Mouse (Mus musculus) small intestine, adult 2 months (tissue): Measurements from ENCODE around the gene Poc5.

Experiments
- CTCF ChIP-seq: fragments of 200-500 bp; IDR thresholded peaks from 2 replicates; pipeline ENCODE4 v1.5.1; 2012; ENCODE audit warnings: low read depth, mild to moderate bottlenecking, control low read depth, inconsistent platforms, low read length, moderate library complexity, mixed read lengths; ENCODE audit not compliant: insufficient replicate concordance, insufficient read length; ENCODE audit errors: extremely low read depth
- POLR2A ChIP-seq: fragments of 200-500 bp; IDR thresholded peaks from 2 replicates; pipeline ENCODE4 v1.6.1; 2012; ENCODE audit warnings: low read depth, mild to moderate bottlenecking, control low read depth, inconsistent platforms, low read length, moderate library complexity

DNA sequence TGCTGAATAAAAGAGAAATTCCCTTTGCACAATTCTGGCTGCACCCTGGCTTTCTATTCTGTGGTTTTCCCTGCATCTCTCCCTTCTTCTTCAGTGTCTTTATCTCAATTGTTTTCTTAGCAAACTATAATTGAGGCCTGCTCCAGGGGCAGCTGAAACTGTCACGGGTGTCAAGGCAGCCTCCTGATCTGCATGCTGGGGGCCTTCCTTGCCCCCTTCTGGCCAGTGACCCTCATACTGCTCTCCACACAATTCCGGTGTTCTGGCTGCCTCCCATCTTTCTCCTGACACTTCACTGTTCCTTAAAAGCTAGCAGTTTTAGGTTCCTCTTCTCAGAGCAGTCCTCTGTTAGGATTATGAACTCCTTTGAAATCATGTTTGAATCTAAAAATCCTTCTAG is 1.2 kb downstream of the Poc5 start:
- TF ChIP-seq CTCF (no peak), POLR2A (no peak)
